8 mouse cellular contexts compared by ENCODE assay signal in genomic region chr9:71974541-71974959, GRCm38 (mm10).
DNase-seq lines count a peak whose midpoint lies in the region; ATAC-seq and TF ChIP-seq lines count a peak whose summit lies in the region.

No protein-coding gene starts in this region.

- no peaks in the 10 kb centered on the region for H3K9me3 ChIP-seq in forebrain, embryonic 13.5 days (replicated peaks)
- no peaks in the 10 kb centered on the region for H3K9me3 ChIP-seq in midbrain, embryonic 12.5 days

- peak; percentile 39 for DNase-seq in kidney, adult 2 months
- DNase-seq in kidney, adult 9 months = no peak
- DNase-seq in brain, embryonic 14.5 days (ENCODE audit: low read depth) = peak; percentile 91
- no peak for DNase-seq in adrenal gland, postnatal 4 days (ENCODE audit: low spot score in 2 of 2)
- DNase-seq in testis, postnatal 14 days (ENCODE audit: low spot score) = no peak
- no peak for DNase-seq in lung, postnatal 25 days (ENCODE audit: low spot score)

- ATAC-seq in forebrain, embryonic 13.5 days = peak; percentile 83
- peak; percentile 32; the same call in 1 of the 2 replicates for ATAC-seq in midbrain, embryonic 12.5 days (ENCODE audit: low FRiP score, low read depth)

- H3K9ac ChIP-seq in forebrain, embryonic 13.5 days = no peak overlapping the region
- H3K9ac ChIP-seq in midbrain, embryonic 12.5 days (replicated peaks) = no peak overlapping the region

- TF ChIP-seq CTCF in kidney, adult 2 months (conservative IDR thresholded peaks at IDR 0.05; ENCODE audit: insufficient read depth, insufficient read length, low read depth, low read length) = no peak
- no peak for TF ChIP-seq CTCF in brain, embryonic 14.5 days (IDR thresholded peaks at IDR 0.05; ENCODE audit: borderline replicate concordance, extremely low read depth, insufficient read depth, insufficient read length)

- H3K36me3 ChIP-seq in kidney, adult 2 months (ENCODE audit: control insufficient read depth, insufficient read depth, low read length) = no peaks in the 10 kb centered on the region
- H3K36me3 ChIP-seq in forebrain, embryonic 13.5 days (ENCODE audit: poor library complexity, severe bottlenecking) = no peaks in the 10 kb centered on the region
- H3K36me3 ChIP-seq in midbrain, embryonic 12.5 days = no peaks in the 10 kb centered on the region

- no peak overlapping the region for H3K4me3 ChIP-seq in kidney, adult 2 months (ENCODE audit: insufficient read depth, low read depth, low read length)
- no peak overlapping the region for H3K4me3 ChIP-seq in forebrain, embryonic 13.5 days
- no peak overlapping the region for H3K4me3 ChIP-seq in midbrain, embryonic 12.5 days

- WGBS in kidney, adult 2 months = 31% methylated on average over 2 of the region's 2 CpGs
- WGBS in forebrain, embryonic 13.5 days = 6% methylated on average over 2 of the region's 2 CpGs
- 25% methylated on average over 2 of the region's 2 CpGs for WGBS in midbrain, embryonic 12.5 days

- peak overlapping the region; percentile 41; the same call in 1 of the 2 replicates for H3K4me2 ChIP-seq in forebrain, embryonic 13.5 days
- H3K4me2 ChIP-seq in midbrain, embryonic 12.5 days (replicated peaks) = no peak overlapping the region

- peaks cover 7% of the 10 kb centered on the region; the same call in 1 of the 2 replicates for H3K4me1 ChIP-seq in kidney, adult 2 months (ENCODE audit: control insufficient read depth, insufficient read depth, low read length)
- H3K4me1 ChIP-seq in forebrain, embryonic 13.5 days = peaks cover 45% of the 10 kb centered on the region
- H3K4me1 ChIP-seq in midbrain, embryonic 12.5 days = peaks cover 27% of the 10 kb centered on the region

- no peaks in the 10 kb centered on the region for H3K27me3 ChIP-seq in kidney, adult 2 months (replicated peaks; ENCODE audit: control insufficient read depth, insufficient read depth, low read length)
- no peaks in the 10 kb centered on the region for H3K27me3 ChIP-seq in forebrain, embryonic 13.5 days
- H3K27me3 ChIP-seq in midbrain, embryonic 12.5 days = no peaks in the 10 kb centered on the region

- TF ChIP-seq POLR2A in kidney, adult 2 months (IDR thresholded peaks at IDR 0.05; ENCODE audit: low read depth, low read length) = no peak
- no peak for TF ChIP-seq POLR2A in brain, embryonic 14.5 days (IDR thresholded peaks at IDR 0.05; ENCODE audit: borderline replicate concordance, extremely low read depth, insufficient read depth, insufficient read length, poor library complexity, severe bottlenecking)

- no peak overlapping the region for H3K27ac ChIP-seq in kidney, adult 2 months (ENCODE audit: insufficient read depth, low read depth, low read length)
- peak overlapping the region; percentile 48 for H3K27ac ChIP-seq in forebrain, embryonic 13.5 days
- peak overlapping the region; percentile 49; the same call in 1 of the 2 replicates for H3K27ac ChIP-seq in midbrain, embryonic 12.5 days (replicated peaks)

Comparison
In these comparisons a context has a peak if more than half of its experiments do, and no peak if none do; other contexts are left out.
1. DNase-seq: peak in kidney, adult 2 months (single experiment) and brain, embryonic 14.5 days (single experiment); none in kidney, adult 9 months (single experiment), adrenal gland, postnatal 4 days (0 of 2), testis, postnatal 14 days (single experiment) and lung, postnatal 25 days (single experiment).